27 mouse cellular contexts compared by ENCODE assay signal in genomic region chr7:107201817-107202216, GRCm38 (mm10). TPM values are rescaled to one million over a fixed set of nuclear protein-coding genes. Genes with fewer than 3 reads are reported as not detected.
DNase-seq lines count a peak whose midpoint lies in the region; ATAC-seq lines count a peak whose summit lies in the region.
"Had no signal": no experiment of that assay in that cellular context is flagged by ENCODE, and none has a peak within 500 bp of the region (broad histone marks: within the 10 kb centered on the region; RNA-seq: fewer than 3 reads in every experiment).

No protein-coding gene starts in this region.

- H3K9me3 ChIP-seq in kidney, embryonic 16.5 days (ENCODE audit: low read length), result no peaks in the 10 kb centered on the region
- H3K9me3 ChIP-seq in limb, embryonic 10.5 days (replicated peaks), result no peaks in the 10 kb centered on the region
- H3K9me3 ChIP-seq in forebrain, embryonic 14.5 days (replicated peaks; ENCODE audit: control insufficient read depth, low read length), result no peaks in the 10 kb centered on the region
- H3K9me3 ChIP-seq: forebrain, embryonic 15.5 days; heart, embryonic 12.5 days; intestine, embryonic 15.5 days; limb, embryonic 15.5 days; liver, embryonic 15.5 days; neural tube, embryonic 15.5 days had no signal

- DNase-seq in adrenal gland, postnatal 10 days, result peak; percentile 15
- no peak for DNase-seq in adrenal gland, postnatal 25 days
- peak; percentile 66 to 69 for DNase-seq in kidney, postnatal 4 days
- peak; percentile 18 for DNase-seq in embryo, embryonic 10.5 days (ENCODE audit: low spot score)
- DNase-seq in limb, embryonic 10.5 days (ENCODE audit: low spot score), result peak; percentile 34
- DNase-seq in forebrain, embryonic 14.5 days (ENCODE audit: low spot score), result no peak
- no peak for DNase-seq in thymus, postnatal 4 days
- DNase-seq: adrenal gland, adult 2 months; heart, postnatal 14 days; thymus, adult 2 months had no signal

- no peaks in the 10 kb centered on the region for H3K36me3 ChIP-seq in kidney, embryonic 16.5 days (ENCODE audit: insufficient read depth, low read length)
- no peaks in the 10 kb centered on the region for H3K36me3 ChIP-seq in limb, embryonic 10.5 days
- H3K36me3 ChIP-seq in forebrain, embryonic 14.5 days (ENCODE audit: control insufficient read depth, insufficient read depth, low read length), result no peaks in the 10 kb centered on the region
- H3K36me3 ChIP-seq: forebrain, embryonic 15.5 days; G1E; heart, embryonic 12.5 days; hindbrain, embryonic 13.5 days; intestine, embryonic 15.5 days; limb, embryonic 15.5 days; liver, embryonic 15.5 days; neural tube, embryonic 15.5 days had no signal

- no peaks in the 10 kb centered on the region for H3K27me3 ChIP-seq in kidney, embryonic 16.5 days (ENCODE audit: insufficient read depth, low read length)
- H3K27me3 ChIP-seq in limb, embryonic 10.5 days (ENCODE audit: low read depth, poor library complexity, severe bottlenecking), result no peaks in the 10 kb centered on the region
- no peaks in the 10 kb centered on the region for H3K27me3 ChIP-seq in forebrain, embryonic 14.5 days (replicated peaks; ENCODE audit: control insufficient read depth, insufficient read depth, low read length)
- H3K27me3 ChIP-seq: forebrain, embryonic 15.5 days; liver, embryonic 15.5 days; megakaryocyte, embryonic 14.5 days; neural tube, embryonic 15.5 days had no signal

- no peak for ATAC-seq in kidney, embryonic 16.5 days (ENCODE audit: low FRiP score, low TSS enrichment)
- no peak for ATAC-seq in forebrain, embryonic 14.5 days
- ATAC-seq: forebrain, embryonic 15.5 days; intestine, embryonic 15.5 days; midbrain, embryonic 16.5 days had no signal

- no peak overlapping the region for H3K27ac ChIP-seq in kidney, embryonic 16.5 days (ENCODE audit: low read length)
- H3K27ac ChIP-seq in limb, embryonic 10.5 days, result no peak overlapping the region
- H3K27ac ChIP-seq in forebrain, embryonic 14.5 days (ENCODE audit: low read depth, low read length), result no peak overlapping the region
- H3K27ac ChIP-seq: forebrain, embryonic 15.5 days; hindbrain, embryonic 13.5 days; intestine, embryonic 15.5 days; limb, embryonic 15.5 days; liver, embryonic 15.5 days; neural tube, embryonic 15.5 days had no signal

- H3K9ac ChIP-seq in kidney, embryonic 16.5 days (replicated peaks; ENCODE audit: low read length), result no peak overlapping the region
- H3K9ac ChIP-seq in forebrain, embryonic 14.5 days (ENCODE audit: low read length), result no peak overlapping the region
- H3K9ac ChIP-seq: forebrain, embryonic 15.5 days; heart, embryonic 12.5 days; hindbrain, embryonic 13.5 days; intestine, embryonic 15.5 days; limb, embryonic 15.5 days; liver, embryonic 15.5 days; neural tube, embryonic 15.5 days had no signal

- no peaks in the 10 kb centered on the region for H3K4me1 ChIP-seq in kidney, embryonic 16.5 days (ENCODE audit: insufficient read depth, low read length)
- no peaks in the 10 kb centered on the region for H3K4me1 ChIP-seq in limb, embryonic 10.5 days
- H3K4me1 ChIP-seq in forebrain, embryonic 14.5 days (ENCODE audit: control insufficient read depth, insufficient read depth, low read length), result no peaks in the 10 kb centered on the region
- H3K4me1 ChIP-seq: forebrain, embryonic 15.5 days; heart, embryonic 12.5 days; hindbrain, embryonic 13.5 days; intestine, embryonic 15.5 days; limb, embryonic 15.5 days; liver, embryonic 15.5 days; megakaryocyte, embryonic 14.5 days; neural tube, embryonic 15.5 days had no signal

- no peak overlapping the region for H3K4me3 ChIP-seq in kidney, embryonic 16.5 days (ENCODE audit: low read length)
- H3K4me3 ChIP-seq in limb, embryonic 10.5 days, result no peak overlapping the region
- H3K4me3 ChIP-seq in forebrain, embryonic 14.5 days (ENCODE audit: low read depth, low read length), result no peak overlapping the region
- H3K4me3 ChIP-seq: erythroblast, embryonic 14.5 days; forebrain, embryonic 15.5 days; heart, embryonic 12.5 days; hindbrain, embryonic 13.5 days; intestine, embryonic 15.5 days; limb, embryonic 15.5 days; liver, embryonic 15.5 days; megakaryocyte, embryonic 14.5 days; neural tube, embryonic 15.5 days had no signal

- WGBS in kidney, embryonic 16.5 days, result 34% methylated on average over 3 of the region's 3 CpGs
- WGBS in limb, embryonic 10.5 days, result 47% methylated on average over 3 of the region's 3 CpGs
- WGBS in forebrain, embryonic 14.5 days, result 44% methylated on average over 3 of the region's 3 CpGs

- no peak overlapping the region for H3K4me2 ChIP-seq in kidney, embryonic 16.5 days (replicated peaks; ENCODE audit: low read depth, low read length)
- H3K4me2 ChIP-seq in forebrain, embryonic 14.5 days (ENCODE audit: low read length), result no peak overlapping the region
- H3K4me2 ChIP-seq: forebrain, embryonic 15.5 days; heart, embryonic 12.5 days; hindbrain, embryonic 13.5 days; intestine, embryonic 15.5 days; limb, embryonic 15.5 days; liver, embryonic 15.5 days; neural tube, embryonic 15.5 days had no signal

RNA-seq across cellular contexts. Expression of gene Rbmxl2, which starts 7.4 kb away (rescaled TPM):
- under 1 TPM in 1 of 2 experiments, not detected in 1; 0.18 TPM for total RNA-seq in adrenal gland, postnatal 10 days (2021)
- total RNA-seq in adrenal gland, postnatal 25 days (2021), result not detected in 2 replicates
- not detected in 2 replicates for polyA plus RNA-seq in kidney, embryonic 16.5 days (2015; fragmentation: Nextera tagmentation; extraction: Ambion mirVana)
- not detected in 2 replicates for polyA plus RNA-seq in limb, embryonic 10.5 days (2016; fragmentation: Nextera tagmentation; extraction: Ambion mirVana)
- not detected in 2 replicates for polyA plus RNA-seq in forebrain, embryonic 14.5 days (2014; fragmentation: Nextera tagmentation; extraction: Ambion mirVana)
- total RNA-seq: adrenal gland, adult 2 months; G1E; gastrocnemius, adult 8-10 months; granulocyte monocyte progenitor cell, adult 5-6 weeks; layer of hippocampus, postnatal 14 days had no signal
- polyA plus RNA-seq: adrenal gland, adult 2 months; brain, embryonic 14.5 days; erythroblast, embryonic 14.5 days; forebrain, embryonic 15.5 days; G1E; heart, embryonic 12.5 days; hindbrain, embryonic 13.5 days; intestine, embryonic 15.5 days; limb, embryonic 15.5 days; liver, embryonic 15.5 days; midbrain, embryonic 16.5 days; neural tube, embryonic 15.5 days; urinary bladder, adult 2 months had no signal

RNA-seq across cellular contexts. Expression of gene Nlrp14, which starts 35.0 kb away (rescaled TPM):
- total RNA-seq in adrenal gland, postnatal 10 days (2021), result under 1 TPM in 1 of 2 experiments, not detected in 1; 0.21 TPM
- total RNA-seq in adrenal gland, postnatal 25 days (2021), result 0.18 TPM in 1 of 2 replicates, not detected in the other
- polyA plus RNA-seq in kidney, embryonic 16.5 days (2015; fragmentation: Nextera tagmentation; extraction: Ambion mirVana), result not detected in 2 replicates
- polyA plus RNA-seq in limb, embryonic 10.5 days (2016; fragmentation: Nextera tagmentation; extraction: Ambion mirVana), result not detected in 2 replicates
- polyA plus RNA-seq in forebrain, embryonic 14.5 days (2014; fragmentation: Nextera tagmentation; extraction: Ambion mirVana), result not detected in 2 replicates
- total RNA-seq: adrenal gland, adult 2 months; gastrocnemius, adult 8-10 months; granulocyte monocyte progenitor cell, adult 5-6 weeks; heart, postnatal 14 days; layer of hippocampus, postnatal 14 days had no signal
- polyA plus RNA-seq: adrenal gland, adult 2 months; brain, embryonic 14.5 days; erythroblast, embryonic 14.5 days; forebrain, embryonic 15.5 days; G1E; heart, embryonic 12.5 days; hindbrain, embryonic 13.5 days; intestine, embryonic 15.5 days; limb, embryonic 15.5 days; liver, embryonic 15.5 days; midbrain, embryonic 16.5 days; neural tube, embryonic 15.5 days; thymus, adult 2 months; urinary bladder, adult 2 months had no signal

Comparison
In these comparisons a context has a peak if more than half of its experiments do, and no peak if none do; other contexts are left out.
1. DNase-seq: peak in adrenal gland, postnatal 10 days (single experiment), kidney, postnatal 4 days (2 of 2), embryo, embryonic 10.5 days (single experiment) and limb, embryonic 10.5 days (single experiment); none in adrenal gland, postnatal 25 days (single experiment), forebrain, embryonic 14.5 days (single experiment) and thymus, postnatal 4 days (single experiment).